Mouse (Mus musculus) MEL (cell line): ENCODE measurements around the gene Ipo13. TPM values are rescaled to one million over a fixed set of nuclear protein-coding genes. Genes with fewer than 3 reads are reported as not detected.

Experiments
- DNase-seq: peaks from one replicate; pipeline ENCODE4 v3.0.0; 2011; ENCODE audit warnings: low read depth, low spot score
- H3K27ac ChIP-seq: 2 replicates; pipeline ENCODE4 v1.5.1; 2012; ENCODE audit warnings: low read depth, mild to moderate bottlenecking, control low read depth, low read length, moderate library complexity; ENCODE audit not compliant: control insufficient read depth
- H3K27me3 ChIP-seq, 2 experiments: fragments of 150-350 bp in 1 of 2; sonication (generic) in 1 of 2; 2 replicates each; pipeline ENCODE4 v1.6.1; 2012; ENCODE audit warnings: low read length in 2 of 2, mild to moderate bottlenecking in 2 of 2, improper control_type of control experiment in 1 of 2, moderate library complexity in 1 of 2; ENCODE audit not compliant: insufficient read depth in 2 of 2, control insufficient read depth in 1 of 2
- H3K36me3 ChIP-seq, 2 experiments: 2 replicates each; pipeline ENCODE4 v1.6.1; 2012 to 2014; ENCODE audit warnings: low read length in 2 of 2, improper control_type of control experiment in 1 of 2, inconsistent platforms in 1 of 2, mild to moderate bottlenecking in 1 of 2; ENCODE audit not compliant: insufficient read depth in 2 of 2, control insufficient read depth in 1 of 2
- H3K4me1 ChIP-seq, 2 experiments: fragments of 150-350 bp in 1 of 2; sonication (generic) in 1 of 2; 2 replicates each; pipeline ENCODE4 v1.6.1; 2012; ENCODE audit warnings: low read length in 2 of 2, improper control_type of control experiment in 1 of 2, mild to moderate bottlenecking in 1 of 2; ENCODE audit not compliant: insufficient read depth in 2 of 2, control insufficient read depth in 1 of 2
- H3K4me3 ChIP-seq, 2 experiments: fragments of 150-350 bp in 1 of 2; sonication (generic) in 1 of 2; 2 replicates each; pipeline ENCODE4 v1.5.1; 2012; ENCODE audit warnings: low read depth in 2 of 2, low read length in 2 of 2, mild to moderate bottlenecking in 2 of 2, moderate library complexity in 2 of 2, control low read depth in 1 of 2, improper control_type of control experiment in 1 of 2; ENCODE audit not compliant: control insufficient read depth in 1 of 2, insufficient read depth in 1 of 2
- H3K79me2 ChIP-seq: 2 replicates; pipeline ENCODE4 v1.6.1; 2012; ENCODE audit warnings: mild to moderate bottlenecking, low read length, moderate library complexity; ENCODE audit not compliant: control insufficient read depth, poor library complexity, insufficient read depth
- H3K9ac ChIP-seq: 2 replicates; pipeline ENCODE4 v1.6.1; 2012; ENCODE audit warnings: low read depth, mild to moderate bottlenecking, control low read depth, low read length, moderate library complexity; ENCODE audit not compliant: control insufficient read depth, poor library complexity, severe bottlenecking
- H3K9me3 ChIP-seq: fragments of 150-350 bp; sonication (generic); replicated peaks from 2 replicates; pipeline ENCODE4 v1.6.1; 2012; ENCODE audit warnings: mild to moderate bottlenecking, low read length, improper control_type of control experiment, moderate library complexity; ENCODE audit not compliant: insufficient read depth
- CTCF ChIP-seq, 3 experiments: IDR thresholded peaks in 2 of 3; conservative IDR thresholded peaks in 1 of 3; 2 replicates each; pipeline ENCODE4 v1.5.1; 2011 to 2012; ENCODE audit warnings: low read length in 3 of 3, low read depth in 2 of 3, mild to moderate bottlenecking in 2 of 3, improper control_type of control experiment in 1 of 3, inconsistent platforms in 1 of 3, mixed read lengths in 1 of 3, moderate library complexity in 1 of 3; ENCODE audit not compliant: control insufficient read depth in 1 of 3, insufficient read depth in 1 of 3, poor library complexity in 1 of 3, severe bottlenecking in 1 of 3
- E2F4 ChIP-seq: IDR thresholded peaks from 2 replicates; pipeline ENCODE4 v1.6.1; 2011; ENCODE audit warnings: low read depth, low read length, improper control_type of control experiment, borderline replicate concordance
- ELF1 ChIP-seq: IDR thresholded peaks from 2 replicates; pipeline ENCODE4 v1.6.1; 2014; ENCODE audit warnings: low read depth, mild to moderate bottlenecking, inconsistent platforms, low read length, improper control_type of control experiment, moderate library complexity
- EP300 ChIP-seq, 2 experiments: IDR thresholded peaks; 2 replicates each; pipeline ENCODE4 v1.6.1; 2011; ENCODE audit warnings: improper control_type of control experiment in 2 of 2, low read length in 2 of 2, low read depth in 1 of 2, mild to moderate bottlenecking in 1 of 2
- HCFC1 ChIP-seq: IDR thresholded peaks from 2 replicates; pipeline ENCODE4 v1.6.1; 2012; ENCODE audit warnings: low read depth, mild to moderate bottlenecking, inconsistent platforms, low read length, improper control_type of control experiment, moderate library complexity
- JUND ChIP-seq: IDR thresholded peaks from 2 replicates; pipeline ENCODE4 v1.6.1; 2011; ENCODE audit warnings: low read depth, mild to moderate bottlenecking, improper control_type of control experiment, low read length
- KAT2A ChIP-seq: conservative IDR thresholded peaks from 2 replicates; pipeline ENCODE4 v1.6.1; 2012; ENCODE audit warnings: low read depth, low read length, improper control_type of control experiment, inconsistent platforms
- MAFK ChIP-seq: IDR thresholded peaks from 2 replicates; pipeline ENCODE4 v1.6.1; 2011; ENCODE audit warnings: low read depth, mild to moderate bottlenecking, low read length, improper control_type of control experiment, borderline replicate concordance
- MAX ChIP-seq: IDR thresholded peaks from 2 replicates; pipeline ENCODE4 v1.6.1; 2011; ENCODE audit warnings: low read length, improper control_type of control experiment
- MAZ ChIP-seq: IDR thresholded peaks from 2 replicates; pipeline ENCODE4 v1.6.1; 2012; ENCODE audit warnings: low read depth, mild to moderate bottlenecking, inconsistent platforms, low read length, improper control_type of control experiment
- MEF2A ChIP-seq: IDR thresholded peaks from 2 replicates; pipeline ENCODE4 v1.6.1; 2014; ENCODE audit warnings: low read depth, mild to moderate bottlenecking, inconsistent platforms, low read length, improper control_type of control experiment; ENCODE audit not compliant: poor library complexity, insufficient replicate concordance, severe bottlenecking; ENCODE audit errors: extremely low read depth
- MXI1 ChIP-seq: IDR thresholded peaks from 2 replicates; pipeline ENCODE4 v1.6.1; 2011; ENCODE audit warnings: mild to moderate bottlenecking, low read depth, low read length, improper control_type of control experiment
- MYC ChIP-seq: IDR thresholded peaks from 2 replicates; pipeline ENCODE4 v1.6.1; 2011; ENCODE audit warnings: low read depth, mild to moderate bottlenecking, low read length, improper control_type of control experiment, moderate library complexity
- NELFE ChIP-seq: IDR thresholded peaks from 2 replicates; pipeline ENCODE4 v1.6.1; 2011; ENCODE audit warnings: low read depth, low read length, improper control_type of control experiment
- POLR2A ChIP-seq, 2 experiments: IDR thresholded peaks; 2 replicates each; pipeline ENCODE4 v1.6.1; 2011 to 2012; ENCODE audit warnings: low read length in 2 of 2, mild to moderate bottlenecking in 2 of 2, control low read depth in 1 of 2, improper control_type of control experiment in 1 of 2, low read depth in 1 of 2, moderate library complexity in 1 of 2; ENCODE audit not compliant: control insufficient read depth in 1 of 2, insufficient read depth in 1 of 2, poor library complexity in 1 of 2
- POLR2AphosphoS2 ChIP-seq: IDR thresholded peaks from 2 replicates; pipeline ENCODE4 v1.6.1; 2011; ENCODE audit warnings: low read length, improper control_type of control experiment
- POLR2AphosphoS5 ChIP-seq: IDR thresholded peaks from 2 replicates; pipeline ENCODE4 v1.6.1; 2012; ENCODE audit warnings: low read depth, borderline replicate concordance, mild to moderate bottlenecking, inconsistent platforms, low read length, moderate library complexity, mixed read lengths
- RCOR1 ChIP-seq: IDR thresholded peaks from 2 replicates; pipeline ENCODE4 v1.6.1; 2012; ENCODE audit warnings: low read depth, mild to moderate bottlenecking, inconsistent platforms, low read length, improper control_type of control experiment
- SIN3A ChIP-seq: IDR thresholded peaks from 2 replicates; pipeline ENCODE4 v1.6.1; 2012; ENCODE audit warnings: low read length, improper control_type of control experiment, inconsistent platforms
- SMC3 ChIP-seq: IDR thresholded peaks from 2 replicates; pipeline ENCODE4 v1.6.1; 2011; ENCODE audit warnings: low read depth, low read length, improper control_type of control experiment
- TBP ChIP-seq: IDR thresholded peaks from 2 replicates; pipeline ENCODE4 v1.8.0; 2011; ENCODE audit warnings: low read depth, low read length, improper control_type of control experiment
- TCF12 ChIP-seq: IDR thresholded peaks from 2 replicates; pipeline ENCODE4 v1.6.1; 2014; ENCODE audit warnings: low read depth, mild to moderate bottlenecking, inconsistent platforms, low read length, improper control_type of control experiment, moderate library complexity
- UBTF ChIP-seq: IDR thresholded peaks from 2 replicates; pipeline ENCODE4 v1.6.1; 2012; ENCODE audit warnings: low read depth, mild to moderate bottlenecking, inconsistent platforms, low read length, improper control_type of control experiment, moderate library complexity, borderline replicate concordance; ENCODE audit not compliant: insufficient read depth
- USF1 ChIP-seq: IDR thresholded peaks from 2 replicates; pipeline ENCODE4 v1.6.1; 2014; ENCODE audit warnings: low read depth, mild to moderate bottlenecking, inconsistent platforms, low read length, improper control_type of control experiment, moderate library complexity
- ZNF384 ChIP-seq: IDR thresholded peaks from 2 replicates; pipeline ENCODE4 v1.6.1; 2012; ENCODE audit warnings: low read depth, mild to moderate bottlenecking, inconsistent platforms, low read length, improper control_type of control experiment
- polyA plus RNA-seq, 2 experiments: library from polyadenylated mRNA; stranded (reverse) in 1 of 2; unstranded in 1 of 2; fragments of >175 nt in 1 of 2; fragments of >200 nt in 1 of 2; gene quantifications; 2 replicates each; pipeline versions ENCODE4 v1.2.1 to v1.2.4; 2012; ENCODE audit warnings: low replicate concordance in 2 of 2, low read depth in 1 of 2; ENCODE audit not compliant: insufficient read length in 2 of 2, insufficient read depth in 1 of 2, missing spikeins in 1 of 2
- total RNA-seq: library from RNA; depleted of rRNA; stranded (reverse); fragments of 300-350 nt; gene quantifications from 2 replicates; pipeline ENCODE4 v1.2.3, GENCODE M21; 2012

Ipo13 gene
- total and polyA plus RNA-seq, 3 experiments, result 39.5 to 88.0 TPM; not detected in 1

DNA sequence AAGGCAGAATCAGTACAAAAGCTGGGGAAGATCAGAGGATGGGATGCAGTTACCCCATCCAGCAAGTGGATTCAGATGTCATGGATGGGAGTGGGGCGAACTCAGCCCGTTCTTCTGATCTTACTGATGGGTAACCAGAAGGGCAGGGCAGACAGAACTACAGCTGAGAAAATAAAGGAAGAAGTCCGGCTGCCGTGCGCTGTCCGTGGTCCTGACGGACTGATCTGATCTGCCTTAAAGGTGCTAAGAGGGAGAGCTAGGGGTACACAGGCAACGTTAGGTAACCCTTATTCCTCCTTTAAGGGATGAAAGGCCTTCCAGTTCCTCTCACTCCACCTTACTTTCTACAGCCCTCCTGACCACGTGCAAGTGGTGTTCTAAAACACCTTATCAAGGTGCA, 21.4 kb downstream of the Ipo13 start:
- peak; percentile 79 for DNase-seq
- no peak overlapping the region for H3K9ac ChIP-seq
- no peaks in the 10 kb centered on the region for H3K36me3 ChIP-seq
- peaks cover 10% of the 10 kb centered on the region for H3K79me2 ChIP-seq
- H3K27ac ChIP-seq, result no peak overlapping the region
- H3K4me1 ChIP-seq, result peaks cover 0 to 4% of the 10 kb centered on the region in 2 experiments; a peak in 2 of 4 replicates
- no peaks in the 10 kb centered on the region for H3K9me3 ChIP-seq
- no peaks in the 10 kb centered on the region for H3K27me3 ChIP-seq
- no peak overlapping the region for H3K4me3 ChIP-seq
- TF ChIP-seq USF1 (no peak), MAZ (no peak), SMC3 (peak; percentile 15; the same call in 1 of the 2 replicates), MXI1 (peak; percentile 85), SIN3A (peak; percentile 99), HCFC1 (peak; percentile 31; the same call in 1 of the 2 replicates)

- Histone ChIP-seq H3K4me3 (peak within 1 kb of the TSS; percentile 88 to 91), H3K9me3 (no peaks in the 10 kb centered on the region), H3K36me3 (no peaks in the 10 kb centered on the region), H3K27ac (0 out of 2 replicates have a peak within 1 kb of the TSS, but pooled peaks have one; percentile 17), H3K9ac (peak within 1 kb of the TSS; percentile 79), H3K27me3 (no peaks in the 10 kb centered on the region), H3K4me1 (peaks cover 0 to 4% of the 10 kb centered on the region in 2 experiments; a peak in 2 of 4 replicates), H3K79me2 (peaks cover 13% of the 10 kb centered on the region)
- DNase-seq, result peak; percentile 95
- TF ChIP-seq UBTF (no peak), TBP (peak; percentile 59; the same call in 1 of the 2 replicates), KAT2A (peak; percentile 91), MAFK (no peak), ELF1 (peak; percentile 96), TCF12 (no peak), MAX (peak; percentile 85), MXI1 (peak; percentile 99), E2F4 (no peak), POLR2AphosphoS2 (no peak), ZNF384 (no peak), NELFE (peak; percentile 72), SIN3A (peak; percentile 98), RCOR1 (no peak), EP300 (IDR thresholded peaks at IDR 0.05; ENCODE audit: low read depth in 1 of 2, low read length in 2 of 2) (no peak), JUND (no peak), POLR2AphosphoS5 (no peak), MYC (peak; percentile 92), HCFC1 (peak; percentile 98), MAZ (no peak), MEF2A (no peak), CTCF (IDR thresholded peaks at IDR 0.05 in 2 of 3, conservative IDR thresholded peaks at IDR 0.05 in 1 of 3; ENCODE audit: control insufficient read depth in 1 of 3, insufficient read depth in 1 of 3, low read depth in 2 of 3, low read length in 3 of 3, poor library complexity in 1 of 3, severe bottlenecking in 1 of 3) (no peak), POLR2A (IDR thresholded peaks at IDR 0.05; ENCODE audit: control insufficient read depth in 1 of 2, insufficient read depth in 1 of 2, low read depth in 1 of 2, low read length in 2 of 2, poor library complexity in 1 of 2) (peak; percentile 72 to 92; a peak in 3 of 4 replicates)
Observed at GRCm38 (mm10) chr4:117891738-117892161, 23.0 kb downstream of the Ipo13 start, which contains the start of gene Dph2. Dph2 (minus strand) TSS chr4:117892032.
